Mouse (Mus musculus) kidney, embryonic 15.5 days (tissue): ENCODE results near the gene Amer3. TPM values are rescaled to one million over a fixed set of nuclear protein-coding genes. Genes with fewer than 3 reads are reported as not detected.
"Not testable (repeated sequence)": the region's sequence is repeated elsewhere in the genome, so short reads cannot be mapped to it uniquely, and the experiment has no call there.

Source experiments
- ATAC-seq: fragments of 200-750 bp; cut with Nextera tagmentation; replicated peaks from 2 replicates; pipeline ENCODE4 v1.8.0; 2017; ENCODE audit warnings: moderate TSS enrichment; ENCODE audit not compliant: low FRiP score
- H3K27ac ChIP-seq: fragments of 300-500 bp; sonication (generic); 2 replicates; pipeline ENCODE4 v1.5.1; 2015; ENCODE audit warnings: mild to moderate bottlenecking, inconsistent platforms
- H3K27me3 ChIP-seq: fragments of 300-500 bp; sonication (generic); 2 replicates; pipeline ENCODE4 v1.6.1; 2015; ENCODE audit warnings: inconsistent platforms
- H3K36me3 ChIP-seq: fragments of 300-500 bp; sonication (generic); 2 replicates; pipeline ENCODE4 v1.6.1; 2015; ENCODE audit warnings: inconsistent platforms
- H3K4me1 ChIP-seq: fragments of 300-500 bp; sonication (generic); 2 replicates; pipeline ENCODE4 v1.6.1; 2015; ENCODE audit warnings: inconsistent platforms
- H3K4me2 ChIP-seq: fragments of 300-500 bp; sonication (generic); 2 replicates; pipeline ENCODE4 v1.6.1; 2015; ENCODE audit warnings: moderate library complexity, mild to moderate bottlenecking, inconsistent platforms
- H3K4me3 ChIP-seq: fragments of 300-500 bp; sonication (generic); replicated peaks from 2 replicates; pipeline ENCODE4 v1.5.1; 2015; ENCODE audit warnings: mild to moderate bottlenecking, inconsistent platforms
- H3K9ac ChIP-seq: fragments of 300-500 bp; sonication (generic); 2 replicates; pipeline ENCODE4 v1.6.1; 2015; ENCODE audit warnings: mild to moderate bottlenecking, inconsistent platforms
- H3K9me3 ChIP-seq: fragments of 300-500 bp; sonication (generic); replicated peaks from 2 replicates; pipeline ENCODE4 v1.6.1; 2016; ENCODE audit warnings: inconsistent platforms
- WGBS: fragments of 180-500 bp; shearing (Covaris S2); methylation state at CpG from one replicate; pipeline ENCODE4 v1.1.7; 2015; ENCODE audit warnings: mixed read lengths; 5-methylcytosine and 5-hydroxymethylcytosine counted together
- polyA plus RNA-seq: library from polyadenylated mRNA; unstranded; fragments of >200 nt; fragmentation: Nextera tagmentation; extraction: Ambion mirVana; gene quantifications from 2 replicates; pipeline ENCODE4 v1.2.1, GENCODE M21; 2015

Amer3 gene
- polyA plus RNA-seq, 1 experiment from 2014 or later, result 0.26 TPM

- H3K4me3 ChIP-seq, ATAC-seq, H3K36me3 ChIP-seq, H3K27ac ChIP-seq, H3K9me3 ChIP-seq, H3K4me1 ChIP-seq, H3K4me2 ChIP-seq, H3K27me3 ChIP-seq, H3K9ac ChIP-seq: not testable (repeated sequence)
- WGBS, result 94% methylated on average over 13 of the region's 13 CpGs
Measured at GRCm38 (mm10) chr1:34620116-34620515, 40.7 kb downstream of the Amer3 start.

DNA sequence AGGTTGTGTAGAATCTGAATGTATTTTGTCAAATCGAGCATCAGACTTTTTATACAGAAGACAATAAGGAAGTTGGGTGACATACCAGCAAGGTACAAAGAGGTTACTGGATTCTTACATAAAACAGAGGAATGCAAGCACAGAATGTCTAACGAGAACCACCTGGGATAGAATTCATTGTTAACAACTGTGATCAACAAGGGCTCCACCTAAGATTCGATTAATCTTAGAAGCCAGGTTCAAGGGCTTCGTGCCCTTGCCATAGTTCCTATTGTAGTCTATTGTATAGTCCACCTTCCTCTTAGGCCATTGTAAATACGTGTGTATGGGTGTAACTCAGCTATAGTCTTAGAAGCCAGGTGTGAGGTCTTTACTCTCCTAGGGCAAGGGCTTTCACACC, 41.3 kb downstream of the Amer3 start:
- 93% methylated on average over 5 of the region's 5 CpGs for WGBS
- not testable (repeated sequence) for H3K4me3 ChIP-seq, H3K4me1 ChIP-seq, H3K27me3 ChIP-seq, H3K4me2 ChIP-seq, H3K27ac ChIP-seq, ATAC-seq, H3K9me3 ChIP-seq, H3K36me3 ChIP-seq, H3K9ac ChIP-seq

DNA sequence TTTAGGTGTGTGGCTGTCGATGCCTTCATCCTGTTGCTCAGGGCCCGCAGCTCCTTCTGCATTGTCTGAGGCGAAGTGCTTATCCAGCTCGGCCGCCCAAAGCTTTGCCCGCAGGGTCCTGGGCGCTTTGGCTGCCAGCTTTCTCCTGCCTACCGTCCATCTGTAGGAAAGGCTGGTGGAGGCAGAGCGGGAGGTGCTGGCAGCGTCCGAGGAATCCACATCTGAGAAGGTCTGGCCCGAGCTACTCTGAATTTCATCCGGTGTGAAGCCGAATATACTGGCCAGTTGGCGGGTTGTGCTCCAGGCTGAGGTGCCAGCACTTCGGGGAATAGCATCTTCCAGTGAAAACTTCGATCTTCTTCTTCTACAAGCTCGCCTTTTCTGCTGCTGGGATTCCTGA, 56.3 kb downstream of the Amer3 start:
- H3K4me1 ChIP-seq, result no peaks in the 10 kb centered on the region
- H3K9ac ChIP-seq, result no peak overlapping the region
- H3K9me3 ChIP-seq, result no peaks in the 10 kb centered on the region
- no peak overlapping the region for H3K4me3 ChIP-seq
- no peaks in the 10 kb centered on the region for H3K36me3 ChIP-seq
- WGBS, result 86% methylated on average over 18 of the region's 18 CpGs
- no peak overlapping the region for H3K4me2 ChIP-seq
- H3K27me3 ChIP-seq, result no peaks in the 10 kb centered on the region
- no peak for ATAC-seq
- H3K27ac ChIP-seq, result no peak overlapping the region

Other genes starting within 250 kb of the Amer3 start
- gene Ccdc115, start 140.0 kb upstream of the Amer3 start, polyA plus RNA-seq, result 52.2 and 53.1 TPM in 2 replicates
- 88.7 and 94.9 TPM in 2 replicates for gene Imp4, start 139.8 kb upstream of the Amer3 start, polyA plus RNA-seq
- 18.2 and 19.9 TPM in 2 replicates for gene Ptpn18, start 119.9 kb upstream of the Amer3 start, polyA plus RNA-seq
- not detected in 2 replicates for gene Prss39, start 81.2 kb upstream of the Amer3 start, polyA plus RNA-seq
- not detected in 2 replicates for gene Cfc1, start 44.0 kb upstream of the Amer3 start, polyA plus RNA-seq
- gene Prss40, start 18.7 kb upstream of the Amer3 start, polyA plus RNA-seq, result not detected in 2 replicates